Mouse (Mus musculus) ovary, postnatal 36 days (tissue): ENCODE data around the gene Larp4b.
A peak's percentile ranks its signal among the peaks of the same experiment; 100 is the strongest.

ENCODE experiments used
- DNase-seq: peaks from one replicate; pipeline ENCODE4 v3.0.0; 2022; ENCODE audit warnings: low spot score, mixed read lengths

Gene Larp4b

GRCm38 (mm10) chr13:9178718-9179117 is 85.0 kb downstream of the Larp4b start:
- no peak for DNase-seq

GRCm38 (mm10) chr13:9180221-9180620 is 86.5 kb downstream of the Larp4b start:
- no peak for DNase-seq

- DNase-seq = no peak
Observed at GRCm38 (mm10) chr13:9181106-9181505, 87.4 kb downstream of the Larp4b start.

- peak; percentile 76 for DNase-seq
Observed at GRCm38 (mm10) chr13:9181666-9182264, 88.1 kb downstream of the Larp4b start.

GRCm38 (mm10) chr13:9184281-9184680 is 90.6 kb downstream of the Larp4b start:
- no peak for DNase-seq

GRCm38 (mm10) chr13:9184716-9185115 is 91.0 kb downstream of the Larp4b start:
- no peak for DNase-seq

GRCm38 (mm10) chr13:9187156-9187555 is 93.5 kb downstream of the Larp4b start:
- DNase-seq = no peak

- DNase-seq = no peak
Observed at GRCm38 (mm10) chr13:9187566-9188530, 94.2 kb downstream of the Larp4b start.

- no peak for DNase-seq
Observed at GRCm38 (mm10) chr13:9189481-9189880, 95.8 kb downstream of the Larp4b start.

- DNase-seq = peak; percentile 25
Observed at GRCm38 (mm10) chr13:9191172-9192140, 97.8 kb downstream of the Larp4b start.

GRCm38 (mm10) chr13:9192797-9193330 is 99.2 kb downstream of the Larp4b start:
- DNase-seq = no peak

- DNase-seq = no peak
Observed at GRCm38 (mm10) chr13:9194656-9195055, 101.0 kb downstream of the Larp4b start.

GRCm38 (mm10) chr13:9195565-9195964 is 101.9 kb downstream of the Larp4b start:
- DNase-seq = no peak

GRCm38 (mm10) chr13:9198106-9198505 is 104.4 kb downstream of the Larp4b start:
- no peak for DNase-seq

GRCm38 (mm10) chr13:9198728-9199464 is 105.2 kb downstream of the Larp4b start:
- no peak for DNase-seq

- DNase-seq = no peak
Observed at GRCm38 (mm10) chr13:9199465-9199844, 105.8 kb downstream of the Larp4b start.

GRCm38 (mm10) chr13:9222761-9223405 is 129.2 kb downstream of the Larp4b start:
- DNase-seq = no peak
